Mouse (Mus musculus): ENCODE measurements around the gene Pvrig. TPM values are rescaled to one million over a fixed set of nuclear protein-coding genes. Genes with fewer than 3 reads are reported as not detected.
"Not testable (repeated sequence)": the region's sequence is repeated elsewhere in the genome, so short reads cannot be mapped to it uniquely, and the experiment has no call there.

Gene Pvrig
- polyA plus RNA-seq (2015; fragmentation: Nextera tagmentation; extraction: Ambion mirVana) = 0.17 TPM in 1 of 2 replicates, not detected in the other

GRCm38 (mm10) chr5:138341661-138342060 lies at the start of gene Pvrig:
Gene Pvrig (plus strand): TSS chr5:138341961.
- H3K4me3 ChIP-seq (ENCODE audit: low read length) = no peak within 1 kb of the TSS
- no peaks in the 10 kb centered on the region for H3K27me3 ChIP-seq (ENCODE audit: insufficient read depth, low read length)
- H3K4me1 ChIP-seq (ENCODE audit: insufficient read depth, low read length) = no peaks in the 10 kb centered on the region
- H3K9me3 ChIP-seq (ENCODE audit: low read length) = no peaks in the 10 kb centered on the region
- H3K4me2 ChIP-seq (replicated peaks; ENCODE audit: low read depth, low read length) = no peak within 1 kb of the TSS
- no peaks in the 10 kb centered on the region for H3K36me3 ChIP-seq (ENCODE audit: insufficient read depth, low read length)
- H3K27ac ChIP-seq (ENCODE audit: low read length) = no peak within 1 kb of the TSS
- no peak for ATAC-seq (ENCODE audit: low FRiP score, low TSS enrichment)
- no peak within 1 kb of the TSS for H3K9ac ChIP-seq (replicated peaks; ENCODE audit: low read length)
- 82% methylated on average over 2 of the region's 2 CpGs for WGBS

GRCm38 (mm10) chr5:138294158-138294557 lies 47.6 kb upstream of the Pvrig start:
- H3K36me3 ChIP-seq (ENCODE audit: insufficient read depth, low read length) = no peaks in the 10 kb centered on the region
- H3K27ac ChIP-seq (ENCODE audit: low read length) = no peak overlapping the region
- H3K4me3 ChIP-seq (ENCODE audit: low read length) = no peak overlapping the region
- H3K27me3 ChIP-seq (ENCODE audit: insufficient read depth, low read length) = no peaks in the 10 kb centered on the region
- H3K9me3 ChIP-seq (ENCODE audit: low read length) = no peaks in the 10 kb centered on the region
- H3K9ac ChIP-seq (replicated peaks; ENCODE audit: low read length) = no peak overlapping the region
- no peaks in the 10 kb centered on the region for H3K4me1 ChIP-seq (ENCODE audit: insufficient read depth, low read length)
- H3K4me2 ChIP-seq (replicated peaks; ENCODE audit: low read depth, low read length) = no peak overlapping the region
- ATAC-seq (ENCODE audit: low FRiP score, low TSS enrichment) = no peak

- no peak overlapping the region for H3K9ac ChIP-seq (replicated peaks; ENCODE audit: low read length)
- no peaks in the 10 kb centered on the region for H3K27me3 ChIP-seq (ENCODE audit: insufficient read depth, low read length)
- ATAC-seq (ENCODE audit: low FRiP score, low TSS enrichment) = no peak
- H3K9me3 ChIP-seq (ENCODE audit: low read length) = no peaks in the 10 kb centered on the region
- no peak overlapping the region for H3K27ac ChIP-seq (ENCODE audit: low read length)
- no peaks in the 10 kb centered on the region for H3K36me3 ChIP-seq (ENCODE audit: insufficient read depth, low read length)
- no peak overlapping the region for H3K4me3 ChIP-seq (ENCODE audit: low read length)
- H3K4me1 ChIP-seq (ENCODE audit: insufficient read depth, low read length) = no peaks in the 10 kb centered on the region
- 74% methylated on average over 2 of the region's 2 CpGs for WGBS
- no peak overlapping the region for H3K4me2 ChIP-seq (replicated peaks; ENCODE audit: low read depth, low read length)
Observed at GRCm38 (mm10) chr5:138299613-138300012, 42.1 kb upstream of the Pvrig start.

- no peak overlapping the region for H3K27ac ChIP-seq (ENCODE audit: low read length)
- no peak overlapping the region for H3K4me2 ChIP-seq (replicated peaks; ENCODE audit: low read depth, low read length)
- no peak overlapping the region for H3K4me3 ChIP-seq (ENCODE audit: low read length)
- H3K4me1 ChIP-seq (ENCODE audit: insufficient read depth, low read length) = no peaks in the 10 kb centered on the region
- H3K9me3 ChIP-seq (ENCODE audit: low read length) = no peaks in the 10 kb centered on the region
- 89% methylated on average over 3 of the region's 3 CpGs for WGBS
- no peak for ATAC-seq (ENCODE audit: low FRiP score, low TSS enrichment)
- H3K36me3 ChIP-seq (ENCODE audit: insufficient read depth, low read length) = no peaks in the 10 kb centered on the region
- H3K9ac ChIP-seq (replicated peaks; ENCODE audit: low read length) = no peak overlapping the region
- no peaks in the 10 kb centered on the region for H3K27me3 ChIP-seq (ENCODE audit: insufficient read depth, low read length)
Observed at GRCm38 (mm10) chr5:138312795-138313194, 29.0 kb upstream of the Pvrig start.

- 92% methylated on average over 3 of the region's 3 CpGs for WGBS
- Histone ChIP-seq H3K27ac (ENCODE audit: low read length) (no peak overlapping the region), H3K9ac (replicated peaks; ENCODE audit: low read length) (no peak overlapping the region), H3K4me3 (ENCODE audit: low read length) (no peak overlapping the region), H3K36me3 (ENCODE audit: insufficient read depth, low read length) (no peaks in the 10 kb centered on the region), H3K4me2 (replicated peaks; ENCODE audit: low read depth, low read length) (no peak overlapping the region), H3K9me3 (ENCODE audit: low read length) (no peaks in the 10 kb centered on the region), H3K4me1 (ENCODE audit: insufficient read depth, low read length) (no peaks in the 10 kb centered on the region), H3K27me3 (ENCODE audit: insufficient read depth, low read length) (no peaks in the 10 kb centered on the region)
- ATAC-seq (ENCODE audit: low FRiP score, low TSS enrichment) = no peak
Observed at GRCm38 (mm10) chr5:138343216-138343615, 1.5 kb downstream of the Pvrig start.

GRCm38 (mm10) chr5:138363208-138363607 lies 21.4 kb downstream of the Pvrig start:
- not testable (repeated sequence) for H3K27ac ChIP-seq (ENCODE audit: low read length); H3K36me3 ChIP-seq (ENCODE audit: insufficient read depth, low read length); H3K4me1 ChIP-seq (ENCODE audit: insufficient read depth, low read length); H3K4me2 ChIP-seq (replicated peaks; ENCODE audit: low read depth, low read length); H3K27me3 ChIP-seq (ENCODE audit: insufficient read depth, low read length); H3K4me3 ChIP-seq (ENCODE audit: low read length); H3K9ac ChIP-seq (replicated peaks; ENCODE audit: low read length); H3K9me3 ChIP-seq (ENCODE audit: low read length); ATAC-seq (ENCODE audit: low FRiP score, low TSS enrichment)
- WGBS = 88% methylated on average over 6 of the region's 7 CpGs

- H3K9ac ChIP-seq (replicated peaks; ENCODE audit: low read length); H3K4me1 ChIP-seq (ENCODE audit: insufficient read depth, low read length); H3K27ac ChIP-seq (ENCODE audit: low read length); H3K4me3 ChIP-seq (ENCODE audit: low read length); H3K27me3 ChIP-seq (ENCODE audit: insufficient read depth, low read length); H3K36me3 ChIP-seq (ENCODE audit: insufficient read depth, low read length); H3K9me3 ChIP-seq (ENCODE audit: low read length); ATAC-seq (ENCODE audit: low FRiP score, low TSS enrichment); H3K4me2 ChIP-seq (replicated peaks; ENCODE audit: low read depth, low read length): not testable (repeated sequence)
- WGBS = 96% methylated on average over 9 of the region's 10 CpGs
Observed at GRCm38 (mm10) chr5:138365347-138365746, 23.6 kb downstream of the Pvrig start.

Other genes starting within 250 kb of the Pvrig start
- 73.4 and 76.4 TPM in 2 replicates for gene Zscan21, start 225.1 kb upstream of the Pvrig start, polyA plus RNA-seq (2015; fragmentation: Nextera tagmentation; extraction: Ambion mirVana)
- 22.1 and 29.5 TPM in 2 replicates for gene Zfp113, start 186.2 kb upstream of the Pvrig start, polyA plus RNA-seq (2015; fragmentation: Nextera tagmentation; extraction: Ambion mirVana)
- 348 and 375 TPM in 2 replicates for gene Cops6, start 180.9 kb upstream of the Pvrig start, polyA plus RNA-seq (2015; fragmentation: Nextera tagmentation; extraction: Ambion mirVana)
- gene Ap4m1, start 170.0 kb upstream of the Pvrig start, polyA plus RNA-seq (2015; fragmentation: Nextera tagmentation; extraction: Ambion mirVana) = 26.1 and 29.5 TPM in 2 replicates
- 223 and 230 TPM in 2 replicates for gene Mcm7, start 169.5 kb upstream of the Pvrig start, polyA plus RNA-seq (2015; fragmentation: Nextera tagmentation; extraction: Ambion mirVana)
- gene Taf6, start 154.5 kb upstream of the Pvrig start, polyA plus RNA-seq (2015; fragmentation: Nextera tagmentation; extraction: Ambion mirVana) = 104 and 109 TPM in 2 replicates
- 64.7 and 67.0 TPM in 2 replicates for gene Cnpy4, start 154.5 kb upstream of the Pvrig start, polyA plus RNA-seq (2015; fragmentation: Nextera tagmentation; extraction: Ambion mirVana)
- gene Mblac1, start 147.6 kb upstream of the Pvrig start, polyA plus RNA-seq (2015; fragmentation: Nextera tagmentation; extraction: Ambion mirVana) = 9.6 and 11.2 TPM in 2 replicates
- 0.06 TPM in 2 replicates for gene Nxpe5, start 116.1 kb upstream of the Pvrig start, polyA plus RNA-seq (2015; fragmentation: Nextera tagmentation; extraction: Ambion mirVana)
- 61.2 and 70.0 TPM in 2 replicates for gene Lamtor4, start 86.5 kb upstream of the Pvrig start, polyA plus RNA-seq (2015; fragmentation: Nextera tagmentation; extraction: Ambion mirVana)
- gene BC037034, start 77.9 kb upstream of the Pvrig start, polyA plus RNA-seq (2015; fragmentation: Nextera tagmentation; extraction: Ambion mirVana) = 5.0 and 6.6 TPM in 2 replicates
- gene Gal3st4, start 69.1 kb upstream of the Pvrig start, polyA plus RNA-seq (2015; fragmentation: Nextera tagmentation; extraction: Ambion mirVana) = 2.3 and 2.7 TPM in 2 replicates
- gene Gm43720, start 62.0 kb upstream of the Pvrig start, polyA plus RNA-seq (2015; fragmentation: Nextera tagmentation; extraction: Ambion mirVana) = 0.15 and 0.28 TPM in 2 replicates
- gene Gpc2, start 62.0 kb upstream of the Pvrig start, polyA plus RNA-seq (2015; fragmentation: Nextera tagmentation; extraction: Ambion mirVana) = 31.2 and 32.8 TPM in 2 replicates
- 4.3 TPM in 2 replicates for gene Stag3, start 61.7 kb upstream of the Pvrig start, polyA plus RNA-seq (2015; fragmentation: Nextera tagmentation; extraction: Ambion mirVana)
- gene Zfp157, start 99.5 kb downstream of the Pvrig start, polyA plus RNA-seq (2015; fragmentation: Nextera tagmentation; extraction: Ambion mirVana) = 35.3 and 44.1 TPM in 2 replicates
- not detected in 2 replicates for gene 1700123K08Rik, start 222.8 kb downstream of the Pvrig start, polyA plus RNA-seq (2015; fragmentation: Nextera tagmentation; extraction: Ambion mirVana)

Measured in kidney, embryonic 16.5 days (tissue).